ENCODE assay signal across 8 mouse cellular contexts in the genomic region with DNA sequence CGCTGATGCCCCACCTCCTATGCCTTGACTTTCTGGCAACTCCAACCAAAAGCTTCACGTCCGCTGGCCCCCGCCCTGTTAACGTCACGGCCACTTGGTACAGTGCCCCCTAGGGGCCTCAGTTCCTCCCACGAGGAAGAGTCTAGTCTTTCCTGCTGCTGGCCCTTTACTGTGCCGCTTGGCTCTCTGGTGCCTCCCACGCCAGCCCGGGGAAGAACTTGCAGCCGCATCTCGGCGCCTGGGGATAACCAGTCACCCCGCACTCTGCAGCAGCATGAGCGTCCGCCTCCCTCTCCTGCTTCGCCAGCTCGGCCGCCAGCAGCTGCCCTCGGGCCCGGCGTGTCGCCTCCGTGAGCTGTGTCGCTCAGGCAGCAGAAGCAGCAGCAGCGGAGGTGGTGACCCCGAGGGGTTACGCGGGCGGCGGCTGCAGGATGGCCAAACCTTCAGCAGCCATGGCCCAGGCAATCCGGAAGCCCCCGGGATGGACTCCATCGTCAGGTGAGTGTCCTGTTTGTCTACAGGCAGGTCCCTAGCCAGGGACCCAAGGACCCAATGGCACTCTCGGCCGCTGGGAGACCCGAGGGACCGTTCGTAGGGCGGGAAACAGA. TPM values are rescaled to one million over a fixed set of nuclear protein-coding genes. Genes with fewer than 3 reads are reported as not detected.
DNase-seq lines count a peak whose midpoint lies in the region; ATAC-seq lines count a peak whose summit lies in the region.

A gene (plus strand): TSS at position 138 of the 608 bp plus-strand sequence.

- H3K27me3 ChIP-seq in forebrain, embryonic 10.5 days (ENCODE audit: poor library complexity, severe bottlenecking) = no peaks in the 10 kb centered on the region
- H3K27me3 ChIP-seq in heart, embryonic 14.5 days (ENCODE audit: control insufficient read depth, insufficient read depth, low read length) = no peaks in the 10 kb centered on the region
- H3K27me3 ChIP-seq in liver, embryonic 12.5 days (replicated peaks) = no peaks in the 10 kb centered on the region
- no peaks in the 10 kb centered on the region for H3K27me3 ChIP-seq in splenic B cell, adult 2 months (ENCODE audit: control insufficient read depth, insufficient read depth, low read length, poor library complexity, severe bottlenecking)

- H3K4me2 ChIP-seq in heart, embryonic 14.5 days (ENCODE audit: low read length) = peak within 1 kb of the TSS; percentile 95
- peak within 1 kb of the TSS; percentile 97 for H3K4me2 ChIP-seq in liver, embryonic 12.5 days

- peaks cover 37% of the 10 kb centered on the region for H3K4me1 ChIP-seq in forebrain, embryonic 10.5 days
- H3K4me1 ChIP-seq in heart, embryonic 14.5 days (ENCODE audit: control insufficient read depth in 2 of 2, insufficient read depth in 2 of 2, low read length in 2 of 2) = peaks cover 2 to 25% of the 10 kb centered on the region in 2 experiments; a peak in 3 of 4 replicates
- peaks cover 61% of the 10 kb centered on the region for H3K4me1 ChIP-seq in liver, embryonic 12.5 days

- peak; percentile 88 to 92 for DNase-seq in CD8-positive naive resting alpha-beta T cell, adult 2 months (ENCODE audit: low read depth in 2 of 2, low spot score in 2 of 2)
- peak; percentile 85 for DNase-seq in c-Kit-positive CD71-negative TER-119-negative erythroid progenitor cells, embryonic 14.5 days (ENCODE audit: low read depth)
- peak; percentile 84 for DNase-seq in forebrain, embryonic 10.5 days (ENCODE audit: extremely low spot score, low spot score)
- peak; percentile 91 for DNase-seq in kidney, postnatal 10 days
- DNase-seq in naive thymus-derived CD4-positive, alpha-beta T cell, adult 2 months (ENCODE audit: low read depth) = peak; percentile 93
- peak; percentile 91 for DNase-seq in splenic B cell, adult 2 months (ENCODE audit: low read depth, low spot score)

- H3K36me3 ChIP-seq in forebrain, embryonic 10.5 days (replicated peaks) = no peaks in the 10 kb centered on the region; the same call in 1 of the 2 replicates
- no peaks in the 10 kb centered on the region for H3K36me3 ChIP-seq in heart, embryonic 14.5 days (ENCODE audit: control insufficient read depth, insufficient read depth, low read length)
- peaks cover 15% of the 10 kb centered on the region for H3K36me3 ChIP-seq in liver, embryonic 12.5 days
- H3K36me3 ChIP-seq in splenic B cell, adult 2 months (ENCODE audit: control insufficient read depth, insufficient read depth, low read length, poor library complexity, severe bottlenecking) = no peaks in the 10 kb centered on the region

- peak; percentile 69 for ATAC-seq in heart, embryonic 14.5 days (ENCODE audit: insufficient number of reproducible peaks, insufficient read depth, low FRiP score, low read depth)
- peak; percentile 76 for ATAC-seq in liver, embryonic 12.5 days

- no peaks in the 10 kb centered on the region for H3K9me3 ChIP-seq in forebrain, embryonic 10.5 days
- no peaks in the 10 kb centered on the region for H3K9me3 ChIP-seq in heart, embryonic 14.5 days (ENCODE audit: control insufficient read depth, low read length)
- no peaks in the 10 kb centered on the region for H3K9me3 ChIP-seq in liver, embryonic 12.5 days (replicated peaks)

- WGBS in forebrain, embryonic 10.5 days = under 1% methylated on average over 40 of the region's 40 CpGs
- WGBS in heart, embryonic 14.5 days = under 1% methylated on average over 40 of the region's 40 CpGs
- WGBS in liver, embryonic 12.5 days (ENCODE audit: insufficient replicate concordance) = under 1% methylated on average over 40 of the region's 40 CpGs

- H3K4me3 ChIP-seq in forebrain, embryonic 10.5 days = peak within 1 kb of the TSS; percentile 79
- H3K4me3 ChIP-seq in heart, embryonic 14.5 days (ENCODE audit: control insufficient read depth in 1 of 2, insufficient read depth in 1 of 2, low read depth in 1 of 2, low read length in 2 of 2) = peak within 1 kb of the TSS; percentile 78 to 80
- H3K4me3 ChIP-seq in liver, embryonic 12.5 days = peak within 1 kb of the TSS; percentile 77

- H3K27ac ChIP-seq in forebrain, embryonic 10.5 days = peak within 1 kb of the TSS; percentile 97
- peak within 1 kb of the TSS; percentile 94 to 95 for H3K27ac ChIP-seq in heart, embryonic 14.5 days (replicated peaks in 1 of 2; ENCODE audit: control insufficient read depth in 1 of 2, insufficient read depth in 1 of 2, low read depth in 2 of 2, low read length in 2 of 2)
- H3K27ac ChIP-seq in liver, embryonic 12.5 days = peak within 1 kb of the TSS; percentile 95

- H3K9ac ChIP-seq in heart, embryonic 14.5 days (ENCODE audit: low read length) = peak within 1 kb of the TSS; percentile 89
- H3K9ac ChIP-seq in liver, embryonic 12.5 days = peak within 1 kb of the TSS; percentile 89

RNA-seq across cellular contexts. Expression of the gene that starts here (rescaled TPM):
- 24.5 and 26.8 TPM in 2 replicates for polyA plus RNA-seq in forebrain, embryonic 10.5 days (2016; fragmentation: Nextera tagmentation; extraction: Ambion mirVana)
- 8.8 and 10.2 TPM in 2 replicates for polyA plus RNA-seq in heart, embryonic 14.5 days (2014; fragmentation: Nextera tagmentation; extraction: Ambion mirVana)
- 36.5 TPM in 2 replicates for polyA plus RNA-seq in liver, embryonic 12.5 days (2016; fragmentation: Nextera tagmentation; extraction: Ambion mirVana)

Comparison
In these comparisons a context has a peak if more than half of its experiments do, and no peak if none do; other contexts are left out.
1. Peak in every context shown above with its lines: DNase-seq, ATAC-seq, H3K4me3 ChIP-seq and H3K27ac ChIP-seq.